Mouse (Mus musculus) lung, adult 2 months (tissue): ENCODE measurements around the gene Olfr157.

Source experiments
- CTCF ChIP-seq: fragments of 200-500 bp; IDR thresholded peaks from 2 replicates; pipeline ENCODE4 v1.5.1; 2011; ENCODE audit warnings: mild to moderate bottlenecking, low read length, control low read depth; ENCODE audit not compliant: insufficient read depth
- POLR2A ChIP-seq: fragments of 200-500 bp; IDR thresholded peaks from 2 replicates; pipeline ENCODE4 v1.6.1; 2011; ENCODE audit warnings: low read depth, mild to moderate bottlenecking, control low read depth, low read length, borderline replicate concordance; ENCODE audit errors: extremely low read depth

- TF ChIP-seq POLR2A (no peak), CTCF (no peak)
Measured at GRCm38 (mm10) chr4:43877230-43877629, 37.2 kb upstream of the Olfr157 start.
